Mouse (Mus musculus): ENCODE data around the gene Cd63.

The Cd63 gene

GRCm38 (mm10) chr10:128931441-128931840 is 30.7 kb downstream of the Cd63 start:
- DNase-seq, result no peak

- peak; percentile 50 for DNase-seq
Measured at GRCm38 (mm10) chr10:128933574-128933973, 32.8 kb downstream of the Cd63 start, which contains the start of gene Itga7. Gene Itga7 (plus strand): TSS chr10:128933818.

DNA sequence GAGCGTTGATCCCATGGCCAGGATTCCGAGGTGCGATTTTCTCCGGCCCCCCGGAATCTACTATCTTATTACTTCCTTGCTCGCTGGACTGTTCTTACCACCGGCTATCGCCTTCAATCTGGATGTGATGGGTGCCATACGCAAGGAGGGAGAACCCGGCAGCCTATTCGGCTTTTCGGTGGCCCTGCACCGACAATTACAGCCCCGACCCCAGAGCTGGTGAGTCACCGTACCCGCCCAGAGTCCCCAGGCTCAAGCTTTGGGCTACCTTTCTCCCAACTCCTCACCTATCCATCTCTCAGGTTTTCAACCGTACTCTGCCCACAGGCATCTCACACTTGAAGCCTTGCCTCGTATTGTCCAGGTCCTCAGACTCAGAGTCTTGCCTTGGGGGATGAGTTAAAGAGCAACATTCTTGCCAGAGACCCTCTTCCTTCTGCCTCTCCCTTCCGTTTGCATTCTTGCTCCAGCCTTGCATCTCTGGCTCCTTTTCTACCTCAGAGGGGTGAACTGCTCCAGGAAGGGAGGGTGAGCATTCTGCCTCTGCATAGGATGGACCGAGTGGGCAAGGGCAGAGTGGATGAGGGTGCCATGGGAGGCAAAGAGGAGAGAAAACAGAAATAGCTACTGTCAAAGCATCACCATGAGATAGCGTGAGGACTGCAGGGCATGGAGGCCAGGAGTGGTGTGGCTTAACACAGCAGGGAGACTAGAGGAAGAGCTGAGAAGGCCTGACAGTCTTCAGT is 33.4 kb downstream of the Cd63 start:
- no peak for DNase-seq

DNA sequence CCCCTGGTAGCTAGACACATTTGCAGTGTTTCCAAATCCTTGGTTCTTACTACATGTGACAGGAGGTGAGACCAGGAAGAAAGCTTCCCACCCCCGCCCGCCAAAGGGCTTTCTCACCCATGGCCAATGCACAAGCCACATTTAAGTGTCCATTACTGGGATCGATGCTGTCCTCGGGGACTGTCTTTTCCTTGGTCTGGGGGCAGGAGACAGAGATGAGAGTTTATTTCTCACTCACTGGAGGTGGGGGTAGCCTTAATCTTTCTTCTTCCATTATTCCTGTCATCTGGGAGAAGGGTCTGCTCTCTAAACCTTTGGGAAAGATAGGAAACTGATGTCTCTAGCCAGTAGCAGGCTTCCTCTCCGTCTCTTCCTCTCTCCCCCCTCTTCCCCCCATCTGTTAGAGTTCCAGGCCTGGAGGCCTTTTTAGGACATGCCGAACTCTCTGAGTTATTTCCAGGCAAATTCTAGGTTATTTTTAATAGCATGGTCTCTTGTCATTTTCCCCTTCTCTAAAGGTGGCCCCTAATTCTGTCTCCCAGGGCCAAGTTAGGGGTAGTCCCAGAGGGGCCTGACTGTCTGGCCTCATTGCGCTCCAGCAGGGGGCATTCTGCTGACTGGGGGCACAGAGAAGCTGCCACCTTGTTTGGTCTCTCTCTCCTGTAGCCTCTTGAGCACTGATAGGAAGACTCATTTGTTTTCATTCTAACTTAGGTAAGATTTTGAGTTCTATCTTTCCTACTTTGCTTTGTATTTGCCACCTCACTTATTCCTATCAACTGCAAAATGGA is 34.4 kb downstream of the Cd63 start:
- no peak for DNase-seq

DNA sequence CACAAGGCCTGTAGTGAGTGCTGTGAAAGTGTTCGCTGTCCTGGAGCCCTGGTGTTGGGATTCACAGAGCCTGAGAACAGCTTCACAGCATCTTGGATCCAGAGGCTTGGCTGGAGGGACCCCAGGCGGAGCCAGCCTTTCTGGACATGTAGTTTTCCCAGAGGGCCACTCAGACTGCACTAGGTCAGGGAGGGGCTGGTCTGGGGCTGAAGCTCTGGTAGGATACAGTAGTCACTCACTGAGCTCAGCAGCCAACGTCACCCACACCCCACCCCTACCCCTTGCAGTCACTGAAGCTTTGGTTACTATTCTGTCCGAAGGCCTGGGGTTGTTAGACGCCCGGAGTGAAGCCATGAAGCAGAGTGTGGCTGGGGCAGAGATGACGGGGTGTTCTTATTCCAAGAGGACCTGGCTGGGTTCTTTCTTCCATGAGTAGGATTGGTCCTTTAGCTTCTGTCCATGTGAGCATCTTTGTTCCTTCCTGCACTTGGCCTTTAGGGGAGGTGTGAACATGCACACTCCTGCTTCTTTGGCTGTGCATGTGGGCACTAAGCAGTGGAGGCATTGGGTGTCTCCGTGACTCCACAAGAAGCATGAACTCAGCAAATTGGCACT is 35.1 kb downstream of the Cd63 start:
- no peak for DNase-seq

DNA sequence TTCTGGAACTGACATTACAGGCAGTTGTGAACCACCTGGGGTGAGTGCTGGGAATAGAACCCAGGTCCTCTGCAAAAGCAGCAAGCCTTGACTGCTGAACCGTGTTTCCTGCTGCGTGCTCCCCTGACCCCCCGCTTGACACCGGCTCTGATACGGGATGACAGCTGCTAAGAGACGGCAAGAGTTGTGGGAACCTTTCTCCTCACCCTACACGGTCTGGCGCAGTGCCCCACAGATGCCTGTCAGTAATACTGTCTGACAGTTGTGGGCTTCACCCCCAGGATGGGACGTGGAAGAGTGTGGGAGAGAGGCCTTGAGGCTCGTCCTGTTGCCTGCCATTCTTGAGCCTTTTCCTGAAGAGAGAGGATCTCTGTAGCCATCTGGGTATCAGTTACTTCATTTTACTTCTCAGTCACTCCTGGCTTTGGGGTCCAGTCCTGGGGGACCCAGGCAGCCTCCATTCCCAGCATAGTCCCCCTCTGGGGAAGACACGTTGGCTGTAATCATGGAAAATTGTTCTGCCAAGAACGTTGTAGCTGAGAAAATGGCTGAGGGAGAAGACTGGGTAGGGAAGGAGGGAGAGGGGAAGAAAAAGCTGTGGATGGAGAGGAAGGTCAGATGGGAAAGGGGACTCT is 37.1 kb downstream of the Cd63 start:
- DNase-seq, result no peak

- DNase-seq, result peak; percentile 93
Measured at GRCm38 (mm10) chr10:128938457-128938856, 37.7 kb downstream of the Cd63 start.

DNA sequence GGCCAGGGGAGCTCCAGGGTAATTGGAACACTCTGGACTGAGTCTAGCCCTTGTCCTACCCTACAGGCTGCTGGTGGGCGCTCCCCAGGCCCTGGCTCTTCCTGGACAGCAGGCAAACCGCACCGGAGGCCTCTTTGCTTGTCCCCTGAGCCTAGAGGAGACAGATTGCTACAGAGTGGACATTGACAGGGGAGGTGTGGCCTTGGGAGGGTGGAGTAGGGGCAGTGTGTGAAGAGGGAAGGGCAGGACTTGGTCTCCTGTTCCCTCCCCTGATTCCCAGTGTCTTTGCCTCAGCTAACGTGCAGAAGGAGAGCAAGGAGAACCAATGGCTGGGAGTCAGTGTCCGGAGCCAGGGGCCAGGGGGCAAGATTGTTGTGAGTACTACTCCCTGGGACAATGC is 38.2 kb downstream of the Cd63 start:
- DNase-seq, result no peak

DNA sequence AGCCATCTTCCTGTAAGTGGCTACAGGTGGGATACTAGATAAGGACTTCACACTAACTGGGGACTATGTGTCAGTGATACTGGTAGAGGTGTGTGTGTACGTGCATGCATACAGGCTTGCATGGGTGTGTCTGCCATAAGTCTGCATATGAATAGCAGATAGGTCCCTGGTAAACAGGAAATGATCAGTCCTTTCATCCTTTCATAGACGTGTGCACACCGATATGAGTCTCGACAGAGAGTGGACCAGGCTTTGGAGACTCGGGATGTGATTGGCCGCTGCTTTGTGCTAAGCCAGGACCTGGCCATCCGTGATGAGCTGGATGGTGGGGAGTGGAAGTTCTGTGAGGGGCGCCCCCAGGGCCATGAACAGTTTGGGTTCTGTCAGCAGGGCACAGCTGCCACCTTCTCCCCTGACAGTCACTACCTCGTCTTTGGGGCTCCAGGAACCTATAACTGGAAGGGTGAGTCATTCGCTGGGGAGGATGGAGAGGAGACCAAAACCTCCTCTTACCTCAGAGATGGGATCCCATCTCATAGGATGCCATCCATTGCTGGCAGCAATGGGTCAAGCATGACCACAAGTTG is 39.8 kb downstream of the Cd63 start:
- DNase-seq, result no peak

DNA sequence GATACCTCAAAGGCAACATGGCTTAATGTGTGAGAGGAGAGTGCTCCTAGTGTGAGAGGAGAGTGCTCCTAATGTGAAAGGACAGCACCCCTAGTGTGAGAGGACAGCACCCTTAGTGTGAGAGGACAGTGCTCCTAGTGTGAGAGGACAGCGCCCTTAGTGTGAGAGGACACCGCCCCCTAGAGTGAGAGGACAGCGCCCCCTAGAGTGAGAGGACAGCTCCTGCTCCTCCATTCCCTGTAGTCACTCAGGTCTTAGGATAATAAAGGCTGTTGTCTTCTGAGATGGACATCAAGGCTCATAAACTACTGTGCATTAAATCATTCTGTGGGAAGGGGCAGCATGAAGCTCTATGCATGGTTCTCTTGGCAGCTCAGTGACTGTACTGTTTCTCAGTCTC is 44.9 kb downstream of the Cd63 start:
- no peak for DNase-seq

DNA sequence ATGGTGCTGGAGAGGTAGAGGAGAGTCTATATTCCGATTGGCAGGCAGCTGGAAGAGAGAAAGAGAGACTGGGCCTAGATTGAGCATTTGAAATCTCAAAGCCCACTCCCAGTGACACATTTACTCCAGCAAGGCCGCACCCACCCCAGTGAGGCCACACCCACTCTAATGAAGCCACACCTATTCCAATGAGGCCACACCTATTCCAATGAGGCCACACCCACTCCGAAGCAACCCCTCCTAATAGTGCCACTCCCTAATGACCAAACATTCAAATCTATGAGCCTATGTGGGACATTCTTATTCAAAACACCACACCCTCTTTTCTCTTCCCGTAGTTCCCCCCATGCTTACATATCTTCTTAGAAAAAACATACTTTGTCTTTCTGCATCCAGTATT is 46.7 kb downstream of the Cd63 start:
- DNase-seq, result no peak

DNA sequence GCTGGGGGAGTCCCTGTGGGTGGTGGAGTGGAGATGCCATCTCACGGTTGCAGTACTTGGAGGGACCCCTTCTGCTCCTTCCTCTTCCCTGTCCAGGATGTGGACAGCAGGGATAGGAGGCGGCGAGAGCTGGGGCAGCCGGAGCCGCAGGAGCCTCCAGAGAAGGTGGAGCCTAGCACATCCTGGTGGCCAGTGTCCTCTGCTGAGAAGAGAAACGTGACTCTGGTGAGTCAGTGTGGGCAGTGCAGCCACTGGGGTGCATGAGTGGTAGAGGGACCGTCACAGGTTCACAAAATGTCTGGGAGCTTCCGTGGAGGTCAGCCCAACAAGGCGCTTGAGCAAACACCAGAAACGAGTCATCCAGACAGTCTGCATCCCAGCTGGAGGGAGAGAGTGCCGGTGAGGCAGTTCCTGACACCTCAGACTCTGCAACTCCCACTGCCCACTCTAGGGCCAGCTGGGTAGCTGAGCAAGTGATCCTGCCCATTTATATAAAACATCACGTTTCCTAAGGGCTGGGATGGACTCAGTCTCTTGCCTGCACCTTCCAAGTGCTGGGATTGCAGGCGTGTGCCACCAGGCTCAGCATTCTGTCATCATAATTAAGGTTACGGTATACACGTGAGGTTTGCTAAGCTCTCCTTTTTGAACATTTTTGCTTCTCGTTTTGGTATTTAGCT is 49.6 kb downstream of the Cd63 start:
- no peak for DNase-seq

DNA sequence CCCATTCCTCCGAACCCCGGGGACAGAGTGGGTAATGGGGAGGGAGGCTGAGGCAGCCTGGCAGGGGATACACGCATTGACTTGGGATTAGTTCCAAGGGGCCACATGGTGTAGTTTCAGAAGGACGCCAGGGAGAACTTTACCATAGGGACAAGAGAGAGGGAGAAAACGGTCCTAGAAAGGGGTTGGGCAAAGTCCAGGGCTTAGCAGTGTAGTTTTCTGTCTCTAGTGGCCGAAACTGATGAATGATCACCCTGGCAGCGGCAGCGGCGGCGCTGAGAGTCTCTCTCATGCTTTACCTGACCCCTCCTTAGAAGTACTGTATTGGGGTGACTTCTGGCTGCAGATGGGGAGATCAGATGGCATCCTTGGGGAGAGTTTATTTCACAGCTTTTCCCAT is 57.6 kb downstream of the Cd63 start:
- DNase-seq, result no peak

- no peak for DNase-seq
Measured at GRCm38 (mm10) chr10:128960142-128960541, 59.4 kb downstream of the Cd63 start.

DNA sequence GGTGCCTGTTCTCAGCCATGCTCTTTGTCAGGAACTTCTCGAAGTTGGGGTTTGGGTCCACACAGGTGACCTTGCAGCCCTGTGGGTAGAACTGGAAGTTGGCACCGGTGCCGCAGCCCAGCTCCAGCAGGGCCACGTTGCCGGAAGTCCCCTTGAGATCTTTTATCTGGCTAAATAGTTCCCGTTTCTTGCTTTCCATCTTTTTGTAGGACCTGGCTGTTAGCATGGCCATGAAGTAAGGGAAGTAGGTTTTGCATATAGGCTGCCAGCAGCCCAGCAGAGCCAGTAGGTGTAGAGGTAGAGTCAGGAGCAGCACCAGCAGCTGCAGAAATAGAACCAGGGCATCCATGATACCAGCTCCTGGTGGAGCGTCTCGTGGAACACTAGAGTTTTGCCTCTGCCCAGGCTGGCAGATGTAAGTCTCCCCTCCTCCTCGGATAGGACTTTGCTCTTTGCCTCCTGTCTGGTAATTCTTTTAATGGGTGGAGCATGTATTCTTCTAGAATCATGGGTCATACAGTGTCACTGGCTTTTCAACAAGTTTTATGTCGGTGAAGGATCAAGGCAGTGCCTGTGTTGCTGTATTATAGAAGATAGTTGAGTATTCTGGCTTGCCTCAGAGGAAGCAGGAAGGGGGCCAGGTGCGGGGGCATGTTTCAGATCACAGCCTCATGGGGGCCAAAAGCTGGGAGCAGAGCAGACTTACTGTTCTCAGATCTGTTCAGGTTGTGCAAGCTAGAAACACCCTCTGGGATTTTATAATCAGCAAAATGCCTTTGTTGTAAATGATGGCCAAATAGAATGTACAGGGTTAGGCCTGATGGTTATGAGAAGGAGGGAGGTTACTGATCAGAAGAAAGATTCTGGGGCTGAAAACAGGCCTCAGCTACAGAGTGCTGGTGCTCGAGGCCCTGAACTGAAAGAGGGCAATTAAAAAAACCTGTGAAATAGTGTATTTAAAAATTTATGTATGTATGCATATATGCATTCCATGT is 60.1 kb downstream of the Cd63 start, which contains the start of gene Mettl7b:
Gene Mettl7b, minus strand, starts transcription at position 399 of the 995 bp plus-strand sequence.
- no peak for DNase-seq
